ENCODE assay signal across 7 mouse cellular contexts in genomic region chr3:40950601-40951201, GRCm38 (mm10). TPM values are rescaled to one million over a fixed set of nuclear protein-coding genes. Genes with fewer than 3 reads are reported as not detected.
DNase-seq lines count a peak whose midpoint lies in the region; ATAC-seq lines count a peak whose summit lies in the region.

No protein-coding gene starts in this region.

- no peak for ATAC-seq in forebrain, embryonic 12.5 days (ENCODE audit: low FRiP score)

- H3K36me3 ChIP-seq in forebrain, embryonic 12.5 days (replicated peaks), result no peaks in the 10 kb centered on the region

- no peak overlapping the region; the same call in 1 of the 2 replicates for H3K27ac ChIP-seq in forebrain, embryonic 12.5 days

- H3K4me2 ChIP-seq in forebrain, embryonic 12.5 days, result peak overlapping the region; percentile 99

- peak; percentile 73 for DNase-seq in Muller cell, postnatal 12 days (ENCODE audit: inconsistent ontology term)
- DNase-seq in c-Kit-positive CD71-negative TER-119-negative erythroid progenitor cells, embryonic 14.5 days (ENCODE audit: low read depth), result peak; percentile 32
- peak; percentile 31 for DNase-seq in heart, postnatal 25 days (ENCODE audit: low spot score)
- peak; percentile 56 to 69 for DNase-seq in kidney, postnatal 4 days
- DNase-seq in lung, postnatal 25 days (ENCODE audit: low spot score), result peak; percentile 59
- DNase-seq in ovary, postnatal 36 days (ENCODE audit: low spot score), result peak; percentile 51

- H3K27me3 ChIP-seq in forebrain, embryonic 12.5 days, result peaks cover 28% of the 10 kb centered on the region

- peak overlapping the region; percentile 82 for H3K9ac ChIP-seq in forebrain, embryonic 12.5 days

- peaks cover 13% of the 10 kb centered on the region; the same call in 1 of the 2 replicates for H3K4me1 ChIP-seq in forebrain, embryonic 12.5 days

- under 1% methylated on average over 43 of the region's 43 CpGs for WGBS in forebrain, embryonic 12.5 days

- H3K9me3 ChIP-seq in forebrain, embryonic 12.5 days, result no peaks in the 10 kb centered on the region

- intact Hi-C loops in heart, postnatal 25 days (cut with DNase I), result loop anchor here (5.0 to 10.0 kb wide), 3 partner anchors 203 to 794 kb away; partner anchors contain the start of genes D3Ertd751e and Sclt1

- H3K4me3 ChIP-seq in forebrain, embryonic 12.5 days (replicated peaks), result peak overlapping the region; percentile 84

RNA-seq across cellular contexts. Expression of gene Larp1b, which starts 1.1 kb away (rescaled TPM):
- polyA plus RNA-seq in forebrain, embryonic 12.5 days (2016; fragmentation: Nextera tagmentation; extraction: Ambion mirVana), result 2.7 and 3.0 TPM in 2 replicates
- total RNA-seq in heart, postnatal 25 days (2021), result 10 to 100 TPM; 70.7 to 75.7 TPM

RNA-seq across cellular contexts. Expression of gene 1700034I23Rik, which starts 48.4 kb away (rescaled TPM):
- polyA plus RNA-seq in forebrain, embryonic 12.5 days (2016; fragmentation: Nextera tagmentation; extraction: Ambion mirVana), result 0.13 and 0.19 TPM in 2 replicates
- not detected for total RNA-seq in heart, postnatal 25 days (2021)
